Mouse (Mus musculus) heart, adult 2 months (tissue): ENCODE results near the gene Rsbn1.

Experiments
- EP300 ChIP-seq: fragments of 200-500 bp; IDR thresholded peaks from 2 replicates; pipeline ENCODE4 v1.6.1; 2011; ENCODE audit warnings: low read depth, low read length, control low read depth; ENCODE audit not compliant: insufficient read depth
- POLR2A ChIP-seq: fragments of 200-500 bp; IDR thresholded peaks from 2 replicates; pipeline ENCODE4 v1.6.1; 2011; ENCODE audit warnings: mild to moderate bottlenecking, low read depth, low read length, control low read depth; ENCODE audit not compliant: insufficient read depth

GRCm38 (mm10) chr3:103867424-103867971 is 46.4 kb upstream of the Rsbn1 start:
- TF ChIP-seq EP300 (no peak), POLR2A (no peak)
